Mouse (Mus musculus): ENCODE data around the gene Gab3.

DNA sequence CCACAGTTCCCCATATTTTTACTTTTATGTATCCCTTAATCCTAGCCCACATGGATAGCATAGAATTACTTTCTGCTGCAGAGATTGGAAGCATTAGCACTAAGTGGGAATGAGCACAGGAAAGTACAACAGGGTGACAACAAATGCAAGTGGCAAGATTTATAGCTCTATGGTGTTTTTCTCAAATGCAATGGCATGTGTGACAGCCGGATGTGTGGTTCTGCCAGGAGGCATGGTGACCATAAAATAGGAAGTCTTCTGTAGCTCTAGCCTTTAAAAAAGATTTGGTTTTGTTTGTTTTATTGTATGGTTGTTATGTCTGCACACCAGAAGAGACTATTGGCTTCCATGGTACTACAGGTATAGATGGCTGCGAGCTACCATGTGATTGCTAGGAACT lies 50.1 kb downstream of the Gab3 start:
- TF ChIP-seq POLR2A (IDR thresholded peaks at IDR 0.05; ENCODE audit: low read depth, low read length) (no peak), CTCF (IDR thresholded peaks at IDR 0.05; ENCODE audit: borderline replicate concordance, insufficient read depth, low read length) (no peak)

Measured in embryonic fibroblast, embryonic 13.5 days (primary cell).